Mouse (Mus musculus): Measurements from ENCODE around the gene Cemip.

GRCm38 (mm10) chr7:84100672-84101071, 14.4 kb upstream of the Cemip start:
- TF ChIP-seq CTCF (IDR thresholded peaks at IDR 0.05; ENCODE audit: low read depth, low read length) (no peak), POLR2A (IDR thresholded peaks at IDR 0.05; ENCODE audit: extremely low read depth, insufficient read depth, low read length) (no peak)

All from liver, adult 2 months (tissue).